Mouse (Mus musculus) testis, postnatal 14 days (tissue): Measurements from ENCODE around the gene Ankdd1b.
A peak's percentile ranks its signal among the peaks of the same experiment; 100 is the strongest.

Experiments used
- DNase-seq: peaks from one replicate; pipeline ENCODE4 v3.0.0; 2021; ENCODE audit warnings: low spot score

Ankdd1b gene

DNA sequence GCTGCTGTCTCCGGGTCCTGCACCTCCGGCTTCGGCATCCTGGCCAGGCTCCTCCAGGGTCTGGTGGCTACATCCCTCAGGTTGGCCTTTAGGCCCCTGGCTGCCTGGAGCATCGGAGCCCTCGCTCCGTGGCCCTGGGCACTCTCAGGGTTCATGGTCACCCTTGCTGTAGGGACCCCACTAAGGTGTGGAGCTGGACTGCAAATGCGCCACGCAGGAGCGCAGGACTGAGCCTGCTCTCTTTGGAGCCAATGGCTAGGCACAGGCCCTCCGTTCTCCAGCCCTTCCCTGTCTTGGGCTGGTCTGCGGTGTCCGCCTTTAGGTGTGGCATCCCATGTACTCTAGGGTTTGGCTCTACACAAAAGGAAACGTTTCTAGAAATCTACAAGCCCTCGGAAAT lies at the start of gene Ankdd1b:
Gene Ankdd1b (minus strand): TSS at position 242 of the 400 bp plus-strand sequence.
- DNase-seq, result no peak

DNA sequence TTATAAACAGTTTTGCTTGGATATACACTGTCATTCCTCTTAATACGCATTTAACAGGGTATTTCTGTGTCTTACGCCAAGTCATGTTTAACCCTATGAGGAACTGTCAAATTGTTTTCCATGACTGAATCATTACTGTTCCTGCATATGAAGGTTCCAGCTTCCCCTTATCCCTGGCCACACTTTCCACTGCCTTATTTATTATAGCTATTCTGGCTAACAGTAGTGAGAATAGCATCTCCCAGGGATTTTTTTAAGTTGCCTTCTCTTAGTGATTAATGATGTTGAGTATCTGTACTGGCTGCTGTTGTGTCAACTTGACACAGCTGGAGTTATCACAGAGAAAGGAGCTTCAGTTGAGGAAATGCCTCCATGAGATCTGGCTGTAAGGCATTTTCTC lies 46.3 kb upstream of the Ankdd1b start:
- no peak for DNase-seq

DNA sequence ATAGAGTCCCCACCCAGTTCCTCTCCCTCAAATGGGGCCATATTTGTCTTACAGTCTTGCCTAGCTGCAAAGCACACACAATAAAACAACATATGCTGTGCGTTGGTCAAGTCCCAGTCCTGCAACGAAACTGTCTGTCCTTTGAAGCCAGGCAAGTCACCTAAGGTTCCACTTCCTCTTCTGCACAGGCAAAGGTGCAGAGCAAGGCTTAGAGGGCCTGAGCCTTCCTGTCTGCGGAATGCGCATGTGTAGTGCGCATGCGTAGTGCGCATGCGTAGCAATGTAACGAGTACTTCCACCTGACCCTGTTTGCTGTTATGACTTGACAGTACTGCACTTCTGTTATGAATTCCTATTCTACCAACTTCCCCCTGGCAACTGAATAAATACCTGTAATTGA lies 45.3 kb upstream of the Ankdd1b start:
- no peak for DNase-seq

DNA sequence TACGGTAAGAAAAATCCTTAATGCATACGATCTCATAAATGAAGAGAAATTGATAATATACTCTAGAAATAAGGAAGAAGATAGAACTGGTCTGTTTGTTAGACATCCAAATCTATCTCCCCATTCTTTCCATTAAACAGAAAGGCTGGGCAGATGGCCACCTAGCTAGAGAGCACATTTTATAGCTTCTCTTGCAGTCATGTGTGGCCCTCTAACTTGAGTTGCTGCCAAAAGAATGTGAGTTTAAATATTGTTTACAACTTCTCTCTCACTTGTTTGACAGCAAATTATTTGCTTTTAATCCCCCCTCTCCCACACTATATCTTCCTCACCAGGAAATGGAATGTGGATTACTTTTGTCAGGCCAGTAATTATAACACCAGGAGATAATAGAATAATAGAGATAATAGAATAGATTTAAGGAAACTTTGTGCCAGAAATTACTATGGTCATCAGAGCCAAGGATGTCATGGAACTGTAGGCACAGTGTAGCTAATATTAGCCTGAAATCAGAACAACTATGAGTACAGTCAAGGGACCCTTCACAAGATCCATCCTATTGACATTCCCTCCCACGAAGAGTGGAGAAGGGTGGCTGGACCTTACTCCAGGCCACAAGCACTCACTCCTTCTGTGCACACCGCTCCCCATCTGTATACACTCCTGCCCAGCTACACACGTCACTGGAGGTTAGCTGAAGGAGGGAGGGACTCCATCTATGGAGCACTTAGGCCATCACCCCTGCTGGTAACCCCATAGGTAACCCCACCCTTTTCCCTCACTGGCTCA lies 43.4 kb upstream of the Ankdd1b start:
- no peak for DNase-seq

DNA sequence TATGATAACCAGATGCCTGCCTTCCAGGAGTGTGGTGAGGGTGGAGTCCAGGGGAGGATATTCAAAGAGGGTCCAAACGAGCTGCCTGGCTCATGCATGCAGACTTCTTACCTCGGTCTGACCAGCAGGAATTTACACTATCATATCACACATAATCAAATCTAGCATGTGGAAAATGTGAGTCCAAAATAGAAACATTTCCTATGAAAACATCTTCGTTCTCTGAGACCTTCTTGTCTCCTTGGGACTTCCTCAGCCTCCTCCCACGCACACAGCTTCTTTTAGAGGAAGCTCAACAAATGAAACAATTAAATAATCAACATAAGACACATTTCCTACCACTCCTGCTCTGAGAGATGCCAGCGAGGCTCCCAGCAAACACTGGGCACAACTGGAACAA lies 40.9 kb upstream of the Ankdd1b start:
- no peak for DNase-seq

DNA sequence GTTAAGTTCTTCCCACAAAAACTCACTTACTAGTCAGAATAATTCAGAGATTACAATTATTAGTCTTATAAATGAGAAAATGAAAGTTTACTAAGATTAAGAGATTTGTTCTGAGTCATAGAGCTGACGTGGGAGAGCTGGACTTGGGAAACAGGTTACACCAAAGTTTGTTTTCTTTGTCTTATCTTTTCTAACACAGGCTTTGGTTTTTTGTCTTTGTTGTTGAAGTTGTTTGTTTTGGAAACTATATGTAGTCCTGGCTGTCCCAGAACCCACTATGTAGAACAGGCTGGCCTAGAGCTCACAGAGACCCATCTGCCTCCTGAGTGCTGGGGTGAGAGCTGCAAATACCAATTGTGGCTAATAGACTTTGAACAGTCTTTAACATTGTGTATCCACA lies 40.3 kb upstream of the Ankdd1b start:
- no peak for DNase-seq

DNA sequence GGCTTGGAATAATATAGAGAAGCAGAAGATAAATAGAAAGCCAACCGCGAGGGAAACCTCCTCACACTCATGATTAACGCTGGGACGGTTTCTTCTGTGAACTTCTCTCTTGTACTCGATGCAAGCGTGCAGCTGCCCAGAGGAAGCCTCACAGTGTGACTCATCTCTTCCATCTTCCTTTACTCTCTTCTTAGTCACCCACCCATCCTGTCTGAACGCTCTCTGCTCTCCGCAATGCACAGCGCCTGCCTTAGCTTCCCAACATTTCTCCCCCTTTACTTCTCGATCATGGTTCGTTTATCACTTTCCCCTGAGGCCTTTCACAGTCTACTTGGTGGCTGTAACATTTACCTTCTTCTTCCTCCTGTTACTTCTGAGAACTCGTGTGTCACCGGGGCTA lies 39.6 kb upstream of the Ankdd1b start:
- DNase-seq, result no peak

DNA sequence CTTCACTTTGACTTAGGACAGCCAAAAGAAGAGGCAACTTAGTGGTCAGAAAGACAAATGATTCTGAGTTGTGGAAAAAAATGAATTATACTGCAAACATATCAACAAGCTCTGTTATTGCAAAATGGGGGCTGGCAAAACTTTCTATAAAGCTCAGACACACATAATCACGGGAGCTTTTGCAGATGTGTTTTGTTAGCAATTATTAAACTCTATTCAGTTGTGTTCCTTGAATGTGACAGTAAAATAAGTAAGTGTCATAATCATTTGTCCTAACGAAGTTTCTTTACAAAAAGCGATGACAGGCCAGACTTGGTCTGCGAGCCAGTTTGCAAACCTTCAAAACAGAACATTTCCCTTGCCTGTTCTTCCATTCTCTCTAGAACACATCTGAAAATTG lies 36.5 kb upstream of the Ankdd1b start:
- no peak for DNase-seq

DNA sequence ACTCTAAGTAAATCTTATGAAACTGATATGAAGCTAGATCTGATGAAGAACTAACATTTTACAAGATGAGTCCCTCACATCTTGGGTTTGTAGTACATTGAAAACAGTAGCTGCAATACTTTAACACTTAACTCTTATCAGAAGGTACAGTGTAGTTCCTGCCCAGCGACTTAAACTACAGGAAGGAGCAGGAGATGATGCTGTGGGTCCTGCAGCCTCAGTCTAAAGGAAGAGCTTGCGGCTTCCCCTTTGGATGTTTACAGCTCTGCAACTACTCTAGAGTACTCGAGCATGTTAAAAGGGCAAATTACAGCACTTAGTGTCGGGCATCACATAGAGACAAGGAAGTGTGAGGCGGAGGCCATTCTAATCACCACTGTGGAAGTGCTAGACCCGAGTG lies 35.3 kb upstream of the Ankdd1b start:
- DNase-seq, result no peak

DNA sequence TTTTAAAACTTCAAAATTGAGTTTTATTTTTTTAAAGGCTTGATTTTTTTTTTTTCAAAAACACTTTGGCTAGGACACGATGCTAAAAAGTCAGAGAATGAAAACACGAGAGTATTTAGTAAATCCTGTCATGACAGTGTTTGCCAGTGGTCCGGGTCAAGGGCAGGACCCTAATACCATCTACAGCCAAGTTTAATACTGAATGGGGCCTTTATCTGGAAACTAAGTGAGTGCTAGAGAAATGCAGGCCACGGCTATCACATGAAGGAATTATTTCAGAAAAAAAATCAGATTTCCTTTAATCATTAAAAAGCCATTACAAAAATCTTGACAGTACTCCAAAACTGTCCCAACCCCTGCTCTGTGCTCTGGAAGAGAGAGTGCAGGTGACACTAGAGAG lies 34.7 kb upstream of the Ankdd1b start:
- DNase-seq, result no peak

DNA sequence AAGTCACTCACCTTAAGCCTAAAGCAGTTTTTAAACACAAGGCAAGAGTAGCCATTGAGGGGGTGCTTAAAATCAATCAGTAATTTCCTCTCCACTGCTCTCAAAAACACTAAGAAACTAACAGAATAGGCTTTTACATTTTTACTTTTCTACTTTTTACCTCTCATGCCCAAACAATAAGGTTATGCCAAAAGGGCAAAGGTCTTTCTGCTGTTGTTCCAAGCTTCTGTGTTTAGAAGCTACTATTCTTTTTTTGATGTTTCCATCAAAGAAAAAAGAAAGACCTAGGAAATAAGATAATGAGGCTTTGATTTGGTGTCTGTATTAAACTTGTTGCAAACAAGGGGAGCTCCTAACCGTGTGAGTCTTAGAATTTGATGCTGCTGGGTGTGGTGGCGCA lies 28.9 kb upstream of the Ankdd1b start:
- DNase-seq, result no peak

DNA sequence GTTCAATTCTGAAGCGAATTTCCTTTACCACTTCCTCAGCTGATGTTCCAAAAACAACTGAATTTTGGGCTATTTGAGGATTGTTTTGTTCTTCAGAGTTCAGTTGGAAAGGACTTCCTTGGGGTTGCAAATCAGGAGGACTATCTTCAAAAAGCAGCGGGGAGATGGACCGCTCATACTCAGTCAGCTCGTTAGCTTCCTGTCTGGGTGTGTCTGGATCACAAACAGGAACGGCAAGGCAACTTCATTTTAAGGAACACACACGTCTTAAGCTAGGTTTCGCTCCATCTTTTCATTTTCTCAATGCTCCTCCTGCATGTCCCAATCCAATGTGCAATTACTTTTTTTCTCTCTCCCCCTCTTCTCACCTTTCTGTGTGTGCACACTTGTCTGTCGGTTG lies 25.6 kb upstream of the Ankdd1b start:
- DNase-seq, result no peak

DNA sequence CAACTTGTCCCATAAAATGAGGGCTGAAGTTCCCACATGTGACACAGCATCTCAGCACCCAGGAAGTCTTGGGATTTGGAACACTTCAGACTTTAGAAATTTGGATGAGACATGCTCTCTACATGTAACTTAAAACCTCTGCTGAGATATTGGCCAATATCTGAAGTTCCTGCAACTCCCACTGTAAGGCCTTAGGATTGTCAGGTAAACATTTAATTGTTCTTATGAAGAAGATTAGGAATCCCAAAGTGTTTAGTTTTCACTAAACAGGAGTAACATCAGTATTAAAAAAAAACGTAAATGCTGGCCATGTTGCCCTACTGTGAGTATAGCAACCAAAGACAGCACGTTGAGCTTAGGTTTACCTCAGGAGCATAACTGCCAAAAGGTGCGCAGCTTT lies 19.4 kb upstream of the Ankdd1b start, which contains the start of gene Gm17622:
Gene Gm17622 (plus strand): TSS at position 301 of the 400 bp plus-strand sequence.
- DNase-seq, result no peak

DNA sequence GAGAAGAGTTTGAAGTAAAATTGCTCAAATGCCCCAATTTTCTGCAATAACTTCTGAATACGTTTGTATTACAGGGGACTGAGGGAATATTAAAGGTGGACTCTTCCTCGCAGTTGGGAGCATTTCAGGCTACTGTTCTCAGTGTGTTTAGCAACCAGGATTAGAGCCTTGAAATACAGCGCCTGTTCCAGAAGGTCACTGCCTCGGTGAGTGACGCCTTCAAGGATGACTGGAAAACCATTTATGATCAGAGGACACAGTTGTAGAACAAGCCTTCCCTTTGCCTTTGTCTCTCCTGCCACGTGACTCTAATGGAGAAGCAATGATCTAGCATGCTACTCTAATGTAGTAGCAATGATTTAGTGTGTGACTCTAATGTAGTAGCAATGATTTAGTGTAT lies 17.0 kb upstream of the Ankdd1b start:
- no peak for DNase-seq

DNA sequence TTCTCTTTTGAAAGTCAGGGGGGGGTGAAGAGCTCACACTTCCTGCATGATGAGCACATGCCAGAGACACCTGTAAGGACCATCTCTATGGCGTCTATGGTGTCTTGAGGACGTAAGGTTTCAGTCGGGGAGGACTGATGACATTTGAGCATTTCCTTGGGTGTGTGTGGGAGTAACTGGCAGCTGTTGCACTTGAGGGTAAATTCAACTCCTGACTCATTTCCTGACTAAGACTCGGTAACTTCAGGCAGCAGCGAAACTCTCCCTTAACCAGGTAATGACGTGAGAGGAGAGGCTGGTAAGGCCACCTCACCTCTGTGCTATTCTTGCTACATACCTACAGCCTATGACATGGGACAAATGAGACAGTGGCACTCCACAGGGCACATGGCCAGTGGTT lies 16.2 kb upstream of the Ankdd1b start:
- no peak for DNase-seq

DNA sequence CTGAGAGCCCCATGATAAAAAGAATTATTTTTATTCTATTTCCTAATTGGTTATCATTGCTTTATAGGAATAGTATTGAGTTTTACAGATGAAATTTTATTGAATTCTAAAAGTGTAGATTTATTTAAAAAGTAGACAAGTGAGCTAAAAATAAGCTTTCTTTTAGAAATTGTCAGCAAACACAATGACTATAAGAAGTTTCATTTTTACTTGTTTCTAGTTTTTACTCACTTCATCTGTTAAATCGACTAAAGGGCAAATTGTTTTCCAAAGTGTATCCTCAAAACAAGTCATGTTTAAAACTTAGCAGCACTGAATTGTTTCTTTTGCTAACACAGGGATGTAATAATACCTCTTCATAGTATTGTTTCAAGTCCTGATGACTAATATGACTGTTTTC lies 8.0 kb upstream of the Ankdd1b start:
- no peak for DNase-seq

DNA sequence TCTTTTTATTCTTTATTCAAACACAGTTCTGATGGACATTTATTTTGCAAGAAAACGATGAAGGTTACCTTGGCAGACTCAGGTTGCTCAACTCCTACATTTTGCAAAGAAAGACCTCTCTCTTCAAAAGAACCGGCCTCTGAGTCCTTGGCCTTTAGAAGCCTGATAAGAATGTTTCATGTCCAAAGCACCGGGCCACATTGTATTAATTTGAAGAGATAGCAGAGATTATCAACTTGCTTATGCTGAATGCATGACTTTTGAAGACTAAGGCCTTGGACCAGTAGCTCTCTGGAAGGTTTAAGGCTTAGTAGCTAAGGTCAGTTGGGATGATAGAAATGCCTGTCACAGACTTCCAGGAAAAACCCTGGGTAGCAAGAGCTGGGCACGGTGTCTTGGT lies 6.2 kb upstream of the Ankdd1b start:
- DNase-seq, result peak; percentile 39

DNA sequence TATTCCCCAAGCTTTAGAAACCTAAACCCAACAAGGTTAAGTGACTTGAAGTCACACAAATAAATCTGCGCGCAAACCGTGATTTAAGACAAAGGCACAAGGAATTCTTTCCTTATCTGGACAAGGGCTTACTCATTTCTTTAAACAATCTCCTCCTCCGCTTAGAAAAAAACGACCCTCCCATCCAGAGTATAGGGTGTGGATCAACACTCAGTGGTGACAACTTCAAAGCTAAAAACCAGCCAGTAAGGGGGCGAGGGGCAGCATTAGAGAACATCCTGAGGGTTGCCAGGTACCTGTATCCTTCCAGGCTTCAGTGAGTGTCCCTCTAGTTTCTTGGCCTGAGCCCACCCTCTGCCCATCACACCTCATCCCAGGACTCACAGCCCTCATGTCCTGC lies 442 bp downstream of the Ankdd1b start:
- DNase-seq, result no peak

DNA sequence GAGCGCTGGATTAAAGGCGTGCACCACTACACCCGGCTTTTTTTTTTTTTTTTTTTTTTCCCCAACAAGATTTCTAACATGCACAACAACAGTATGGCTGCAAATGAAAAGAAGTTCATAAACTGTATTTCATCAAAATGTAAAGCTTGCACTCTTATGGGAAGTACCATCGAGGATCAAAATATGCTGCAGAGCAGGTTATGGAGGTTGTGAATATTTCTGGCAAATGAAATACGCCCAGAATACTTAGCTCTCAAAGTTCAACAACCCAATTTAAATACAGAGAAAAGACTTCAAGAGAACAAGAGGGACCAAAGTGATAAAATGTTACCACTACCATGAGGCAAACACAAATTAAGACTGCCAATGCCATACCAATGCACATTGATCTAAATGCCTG lies 2.3 kb downstream of the Ankdd1b start:
- DNase-seq, result no peak

DNA sequence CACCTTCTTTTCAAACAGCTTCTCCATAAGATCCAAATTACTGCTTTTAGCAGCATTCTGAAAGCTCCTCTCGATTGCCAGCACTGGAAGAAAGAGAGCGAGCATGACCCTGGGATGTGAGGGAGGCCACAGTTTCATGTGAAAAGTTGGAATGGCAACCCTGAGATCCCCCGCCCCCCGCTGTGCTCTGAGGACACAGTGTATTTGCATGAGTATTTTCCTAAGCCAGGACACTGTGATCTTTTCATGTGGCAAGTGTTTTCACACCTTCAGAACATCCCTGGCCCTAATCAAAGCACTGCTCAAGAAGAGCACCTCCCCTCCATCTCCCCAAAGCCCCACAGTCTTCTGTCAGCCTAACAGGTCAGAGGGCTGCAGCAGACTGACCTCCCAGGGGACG lies 5.7 kb downstream of the Ankdd1b start:
- peak; percentile 23 for DNase-seq

DNA sequence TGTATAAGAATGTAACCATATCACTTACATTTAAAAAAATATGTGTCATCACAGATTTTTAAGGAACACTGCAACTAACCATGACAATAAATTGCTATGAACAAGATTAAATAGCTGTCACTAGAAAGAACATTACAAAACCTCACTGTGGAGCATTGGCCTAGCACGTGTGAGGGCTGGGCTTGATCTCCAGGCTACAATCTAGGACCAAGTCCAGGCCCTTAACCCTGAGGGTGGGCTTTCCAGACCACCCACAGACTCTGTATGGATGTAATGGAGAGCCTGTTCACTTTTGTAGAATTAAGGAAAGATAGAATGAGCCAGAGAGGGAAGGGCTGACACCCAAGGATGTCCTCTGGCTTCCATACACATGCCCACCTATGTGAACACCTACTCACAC lies 8.4 kb downstream of the Ankdd1b start:
- DNase-seq, result no peak

DNA sequence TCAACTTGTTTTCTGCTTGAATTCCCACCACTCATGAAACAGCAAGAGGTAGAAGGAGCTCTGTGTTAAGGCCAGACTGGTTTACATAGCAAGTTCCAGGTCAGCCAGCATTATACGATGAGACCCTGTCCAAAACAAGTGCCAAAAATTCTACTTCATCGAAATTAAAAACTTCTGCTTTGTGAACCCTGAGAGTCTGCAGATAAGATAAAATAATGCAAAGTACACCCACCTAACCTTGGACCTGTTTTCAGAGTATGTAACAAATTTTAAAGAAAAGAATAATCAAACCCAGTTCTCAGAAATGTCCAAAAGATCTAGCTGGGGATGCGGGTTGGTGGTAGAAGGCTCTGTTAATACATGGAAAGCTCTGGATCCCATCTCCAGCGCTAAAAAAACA lies 12.4 kb downstream of the Ankdd1b start:
- no peak for DNase-seq

DNA sequence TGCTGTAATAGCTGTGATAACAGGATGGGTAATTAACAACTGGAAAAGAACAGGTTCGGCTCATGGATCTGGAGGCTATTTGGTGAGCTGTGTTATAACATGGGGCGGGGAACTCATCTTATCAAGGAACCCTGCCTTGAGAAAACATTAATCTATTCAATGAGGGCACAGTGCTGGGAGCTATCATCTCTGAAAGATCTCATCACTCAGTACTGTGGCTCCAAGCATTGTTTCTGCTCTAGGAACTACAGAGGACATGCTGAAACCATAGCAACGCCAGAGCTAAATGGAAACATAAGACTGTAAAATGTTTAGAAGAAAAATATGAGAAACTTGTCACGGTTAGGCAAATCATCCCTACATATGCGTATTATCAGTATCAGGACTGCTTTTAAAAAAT lies 13.0 kb downstream of the Ankdd1b start:
- DNase-seq, result no peak

DNA sequence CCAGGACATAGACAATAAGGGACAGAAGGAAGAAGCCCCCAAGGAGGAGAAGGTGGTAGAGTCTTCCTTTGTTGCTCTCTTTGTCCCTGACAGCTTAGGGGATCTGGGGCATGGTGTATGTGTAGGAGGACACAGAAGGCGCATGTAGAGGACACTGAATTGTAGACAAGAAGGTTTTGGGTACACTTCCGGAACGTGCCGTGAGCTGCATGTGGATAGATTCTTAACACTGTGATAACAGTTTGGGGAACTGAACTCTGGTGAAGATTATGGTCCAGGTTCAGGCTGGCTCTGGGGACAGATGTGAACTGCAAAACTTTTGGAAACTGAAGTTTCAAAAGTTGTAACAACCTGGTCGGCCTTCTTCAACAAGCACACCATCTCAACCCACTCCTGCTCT lies 13.4 kb downstream of the Ankdd1b start:
- DNase-seq, result no peak
